Mouse (Mus musculus) heart, adult 2 months (tissue): ENCODE measurements around the gene Lin7a. TPM values are rescaled to one million over a fixed set of nuclear protein-coding genes. Genes with fewer than 3 reads are reported as not detected.

Experiments
- DNase-seq, 2 experiments: peaks; one replicate each; pipeline ENCODE4 v3.0.0; 2021
- H3K27ac ChIP-seq: fragments of 200-600 bp; 2 replicates; pipeline ENCODE4 v1.8.1; 2022
- H3K27me3 ChIP-seq: fragments of 200-500 bp; 2 replicates; pipeline ENCODE4 v1.6.1; 2012; ENCODE audit warnings: mild to moderate bottlenecking, low read length, inconsistent platforms, mixed read lengths; ENCODE audit not compliant: control insufficient read depth, insufficient read depth
- H3K36me3 ChIP-seq: fragments of 200-500 bp; 2 replicates; pipeline ENCODE4 v1.6.1; 2012; ENCODE audit warnings: low read length, inconsistent platforms; ENCODE audit not compliant: control insufficient read depth, insufficient read depth
- H3K4me1 ChIP-seq: fragments of 200-500 bp; 2 replicates; pipeline ENCODE4 v1.6.1; 2011; ENCODE audit warnings: low read length; ENCODE audit not compliant: control insufficient read depth, insufficient read depth
- H3K4me3 ChIP-seq: fragments of 200-600 bp; 2 replicates; pipeline ENCODE4 v1.8.1; 2022
- H3K79me2 ChIP-seq: fragments of 200-500 bp; replicated peaks from 2 replicates; pipeline ENCODE4 v1.6.1; 2012; ENCODE audit warnings: mild to moderate bottlenecking, inconsistent platforms, low read length, moderate library complexity, mixed read lengths; ENCODE audit not compliant: control insufficient read depth, insufficient read depth
- H3K9ac ChIP-seq: fragments of 200-500 bp; 2 replicates; pipeline ENCODE4 v1.6.1; 2012; ENCODE audit warnings: low read depth, mild to moderate bottlenecking, control low read depth, inconsistent platforms, low read length, mixed read lengths
- CTCF ChIP-seq: fragments of 200-600 bp; IDR thresholded peaks from 2 replicates; pipeline ENCODE4 v1.8.1; 2022; ENCODE audit warnings: antibody characterized with exemption, mild to moderate bottlenecking, moderate library complexity
- EP300 ChIP-seq: fragments of 200-500 bp; IDR thresholded peaks from 2 replicates; pipeline ENCODE4 v1.6.1; 2011; ENCODE audit warnings: low read depth, low read length, control low read depth; ENCODE audit not compliant: insufficient read depth
- POLR2A ChIP-seq: fragments of 200-500 bp; IDR thresholded peaks from 2 replicates; pipeline ENCODE4 v1.6.1; 2011; ENCODE audit warnings: mild to moderate bottlenecking, low read depth, low read length, control low read depth; ENCODE audit not compliant: insufficient read depth
- WGBS: fragments of 180-500 bp; shearing (Covaris S2); methylation state at CpG from one replicate; pipeline ENCODE4 v1.1.7; 2018; 5-methylcytosine and 5-hydroxymethylcytosine counted together
- intact Hi-C: fragments of 180-260 bp; cut with DNase I; formaldehyde crosslinking; loops from one replicate; pipeline ENCODE4 v1.15.1; 2025
- polyA plus RNA-seq: library from polyadenylated mRNA; depleted of rRNA; stranded (reverse); fragments of >200 nt; gene quantifications from 2 replicates; pipeline ENCODE4 v1.2.3, GENCODE M21; 2012
- total RNA-seq, 2 experiments: library from RNA; stranded (reverse); gene quantifications; 2 replicates each; pipeline ENCODE4 v1.2.3; 2021

Lin7a gene
- total and polyA plus RNA-seq, 3 experiments = 0.35 to 1.7 (median 0.94) TPM

DNA sequence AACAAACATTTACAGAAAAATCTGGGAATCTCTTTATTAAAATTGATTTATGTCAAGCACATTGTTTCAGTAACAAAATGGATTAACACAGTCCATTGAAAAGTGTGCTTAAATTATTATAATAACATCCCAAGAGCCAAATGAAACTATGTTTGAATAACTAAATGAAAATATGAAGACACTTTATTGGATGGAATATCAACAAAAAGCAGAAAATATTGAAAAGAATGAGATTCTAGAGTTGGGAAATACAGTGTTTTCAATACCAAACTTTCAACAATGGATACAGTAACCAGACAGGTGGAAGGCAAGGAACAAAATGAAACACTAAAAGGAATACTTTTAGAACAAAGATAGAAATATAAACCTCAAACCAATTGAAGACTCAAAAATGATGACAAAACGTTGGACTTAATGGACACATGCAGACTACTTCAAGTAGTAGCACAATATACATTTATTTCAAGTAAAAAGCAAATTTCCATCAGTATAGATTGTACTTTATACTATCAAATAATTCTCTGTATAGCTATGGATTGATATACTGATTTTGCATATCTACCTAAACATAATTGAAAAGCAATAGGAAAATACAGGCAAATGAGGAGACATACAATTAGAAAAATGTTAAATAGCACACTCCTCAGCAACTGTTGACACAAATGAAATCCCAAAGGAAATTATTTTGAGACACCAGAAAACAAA, 28.6 kb upstream of the Lin7a start:
- H3K4me3 ChIP-seq = no peak overlapping the region
- WGBS = 47% methylated on average over 1 of the region's 1 CpGs
- no peaks in the 10 kb centered on the region for H3K36me3 ChIP-seq
- H3K27ac ChIP-seq = no peak overlapping the region
- TF ChIP-seq POLR2A = no peak
- TF ChIP-seq EP300 = no peak
- H3K79me2 ChIP-seq = no peaks in the 10 kb centered on the region
- no peak for DNase-seq
- H3K27me3 ChIP-seq = no peaks in the 10 kb centered on the region
- no peak overlapping the region for H3K9ac ChIP-seq
- no peaks in the 10 kb centered on the region for H3K4me1 ChIP-seq
- intact Hi-C loops = no loop called here

DNA sequence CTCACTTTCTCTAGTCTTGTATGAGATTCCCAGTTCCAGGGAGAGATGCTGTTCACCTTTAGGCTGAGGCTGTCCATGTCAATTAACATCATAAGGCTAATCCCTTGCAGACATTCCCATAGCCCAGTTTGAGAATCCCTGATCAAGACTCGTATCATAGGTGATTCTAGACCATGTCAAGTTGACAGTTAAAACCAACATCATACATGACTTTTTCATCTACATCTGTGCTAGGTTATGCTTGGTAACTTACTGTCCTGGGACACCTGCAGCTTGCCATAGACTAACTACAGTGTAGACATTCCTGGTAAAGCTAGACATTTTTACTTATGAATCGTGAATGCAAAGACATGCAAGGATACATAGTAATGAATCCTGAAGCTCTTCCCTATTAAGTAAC, 27.3 kb upstream of the Lin7a start:
- Histone ChIP-seq H3K9ac (no peak overlapping the region), H3K4me1 (no peaks in the 10 kb centered on the region), H3K79me2 (no peaks in the 10 kb centered on the region), H3K36me3 (no peaks in the 10 kb centered on the region), H3K4me3 (no peak overlapping the region), H3K27me3 (no peaks in the 10 kb centered on the region), H3K27ac (no peak overlapping the region)
- no peak for DNase-seq
- TF ChIP-seq EP300 (no peak), POLR2A (no peak), CTCF (no peak)
- WGBS = 60% methylated on average over 2 of the region's 2 CpGs
- intact Hi-C loops = no loop called here

DNA sequence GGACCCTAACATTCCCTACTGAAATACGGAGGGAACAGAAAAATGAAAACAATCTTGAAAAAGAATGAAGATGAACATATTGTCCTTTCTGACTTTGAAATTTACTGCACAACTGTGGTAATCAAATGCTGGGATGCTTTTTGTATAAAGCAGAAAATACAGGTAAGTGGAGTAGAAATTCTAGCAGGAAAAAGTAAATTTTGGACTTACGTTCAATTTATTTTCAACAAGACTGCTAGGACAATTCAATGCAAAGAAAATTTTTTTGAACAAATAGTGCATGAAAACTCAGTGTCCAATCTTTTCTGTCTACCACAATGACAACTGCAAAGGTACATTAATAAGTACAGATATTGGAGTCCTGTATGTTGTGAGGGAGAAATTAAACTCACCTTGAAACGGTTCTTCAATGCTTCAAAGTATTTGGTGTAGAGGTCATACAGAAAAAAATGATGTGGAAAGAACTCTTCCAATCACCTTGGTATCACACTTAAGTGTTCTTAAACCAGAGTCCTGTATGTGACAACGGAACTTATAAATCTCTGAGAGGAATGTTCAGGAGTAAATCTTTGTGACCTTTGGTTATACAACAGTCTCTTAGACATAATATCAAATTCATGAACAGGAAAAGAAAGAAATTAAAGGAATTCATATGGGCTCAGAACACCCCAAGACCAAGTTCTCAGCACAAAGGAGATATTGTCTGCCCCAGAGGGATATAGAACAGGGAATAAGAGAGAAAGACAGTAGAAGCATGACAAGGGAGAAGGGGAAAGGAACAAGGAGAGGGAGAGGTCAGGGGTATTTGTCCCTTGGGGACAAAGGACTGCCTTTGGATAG, 26.6 kb upstream of the Lin7a start:
- no peak for TF ChIP-seq CTCF
- no peak for TF ChIP-seq POLR2A
- no peak for TF ChIP-seq EP300
- no peak overlapping the region for H3K4me3 ChIP-seq
- H3K9ac ChIP-seq = no peak overlapping the region
- H3K27me3 ChIP-seq = no peaks in the 10 kb centered on the region
- WGBS = 84% methylated on average over 4 of the region's 4 CpGs
- H3K27ac ChIP-seq = no peak overlapping the region
- H3K36me3 ChIP-seq = no peaks in the 10 kb centered on the region
- no peaks in the 10 kb centered on the region for H3K4me1 ChIP-seq
- DNase-seq = no peak
- no peaks in the 10 kb centered on the region for H3K79me2 ChIP-seq
- intact Hi-C loops = no loop called here

DNA sequence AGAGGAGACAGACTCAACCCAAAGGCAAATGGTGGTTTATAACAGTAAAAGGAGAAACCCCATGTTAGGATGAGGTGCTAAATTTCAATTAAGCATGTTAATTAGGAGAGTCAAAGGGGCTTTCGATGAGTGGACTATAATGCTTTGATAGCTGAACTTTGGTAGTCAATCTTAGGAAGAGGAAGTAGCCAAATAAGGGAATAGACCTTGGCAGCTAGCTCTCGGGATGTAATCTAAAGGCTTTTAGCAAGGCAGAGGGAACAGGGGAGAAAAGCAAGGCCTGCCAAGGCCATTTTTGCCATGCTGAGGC, 26.0 kb upstream of the Lin7a start:
- Histone ChIP-seq H3K9ac (no peak overlapping the region), H3K36me3 (no peaks in the 10 kb centered on the region), H3K27me3 (no peaks in the 10 kb centered on the region), H3K27ac (no peak overlapping the region), H3K4me3 (no peak overlapping the region), H3K4me1 (no peaks in the 10 kb centered on the region), H3K79me2 (no peaks in the 10 kb centered on the region)
- 28% methylated on average over 2 of the region's 2 CpGs for WGBS
- intact Hi-C loops = no loop called here
- DNase-seq = no peak
- TF ChIP-seq CTCF (no peak), EP300 (no peak), POLR2A (no peak)

DNA sequence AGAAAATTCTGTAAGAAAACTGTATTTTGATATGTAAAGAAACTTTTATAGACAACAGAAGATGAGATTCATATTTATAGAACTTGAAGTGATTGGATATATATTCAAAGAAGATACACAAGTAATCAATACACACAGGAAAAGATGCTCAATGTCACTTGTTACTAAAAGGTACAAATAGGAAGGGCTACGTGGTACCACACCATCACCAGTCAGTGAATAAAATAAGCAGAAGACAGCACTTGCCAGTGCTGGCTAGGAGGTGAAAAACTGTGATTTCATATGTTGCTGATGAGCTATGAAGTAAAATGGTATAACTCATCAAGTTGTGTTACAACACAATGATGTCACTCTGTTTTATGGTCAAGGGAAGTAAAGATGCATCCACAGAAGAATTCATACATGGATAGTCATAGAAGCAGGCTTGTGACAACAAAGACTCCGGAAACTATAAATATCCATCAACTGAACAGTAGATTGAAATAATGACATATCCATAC, 25.5 kb upstream of the Lin7a start:
- Histone ChIP-seq H3K27ac (no peak overlapping the region), H3K4me1 (no peaks in the 10 kb centered on the region), H3K36me3 (no peaks in the 10 kb centered on the region), H3K27me3 (no peaks in the 10 kb centered on the region), H3K4me3 (no peak overlapping the region), H3K79me2 (no peaks in the 10 kb centered on the region), H3K9ac (no peak overlapping the region)
- TF ChIP-seq POLR2A (no peak), EP300 (no peak), CTCF (no peak)
- DNase-seq = no peak
- intact Hi-C loops = no loop called here
- 82% methylated on average over 2 of the region's 2 CpGs for WGBS
